Mouse (Mus musculus) heart, embryonic 14.5 days (tissue): ENCODE data around the gene Rpl13a. TPM values are rescaled to one million over a fixed set of nuclear protein-coding genes. Genes with fewer than 3 reads are reported as not detected.

ENCODE experiments used
- ATAC-seq: fragments of 200-750 bp; cut with Nextera tagmentation; 2 replicates; pipeline ENCODE4 v1.8.0; 2017; ENCODE audit warnings: low read depth, moderate TSS enrichment; ENCODE audit not compliant: insufficient number of reproducible peaks, insufficient read depth, low FRiP score
- H3K27ac ChIP-seq, 2 experiments: fragments of 200-500 bp in 1 of 2; fragments of 300-500 bp in 1 of 2; sonication (generic) in 1 of 2; replicated peaks in 1 of 2; 2 replicates each; pipeline ENCODE4 v1.5.1; 2012 to 2014; ENCODE audit warnings: low read depth in 2 of 2, low read length in 2 of 2, control low read depth in 1 of 2, mild to moderate bottlenecking in 1 of 2, mixed read lengths in 1 of 2; ENCODE audit not compliant: control insufficient read depth in 1 of 2, insufficient read depth in 1 of 2
- H3K27me3 ChIP-seq: fragments of 300-500 bp; sonication (generic); 2 replicates; pipeline ENCODE4 v1.6.1; 2014; ENCODE audit warnings: mild to moderate bottlenecking, low read length, control low read depth; ENCODE audit not compliant: control insufficient read depth, insufficient read depth
- H3K36me3 ChIP-seq: fragments of 300-500 bp; sonication (generic); 2 replicates; pipeline ENCODE4 v1.6.1; 2014; ENCODE audit warnings: mild to moderate bottlenecking, control low read depth, low read length, mixed read lengths; ENCODE audit not compliant: control insufficient read depth, insufficient read depth
- H3K4me1 ChIP-seq, 2 experiments: fragments of 200-500 bp in 1 of 2; fragments of 300-500 bp in 1 of 2; sonication (generic) in 1 of 2; 2 replicates each; pipeline ENCODE4 v1.6.1; 2012 to 2014; ENCODE audit warnings: low read length in 2 of 2, control low read depth in 1 of 2, mixed read lengths in 1 of 2; ENCODE audit not compliant: control insufficient read depth in 2 of 2, insufficient read depth in 2 of 2
- H3K4me2 ChIP-seq: fragments of 300-500 bp; sonication (generic); 2 replicates; pipeline ENCODE4 v1.6.1; 2014; ENCODE audit warnings: mild to moderate bottlenecking, low read length
- H3K4me3 ChIP-seq, 2 experiments: fragments of 200-500 bp in 1 of 2; fragments of 300-500 bp in 1 of 2; sonication (generic) in 1 of 2; 2 replicates each; pipeline ENCODE4 v1.5.1; 2012 to 2014; ENCODE audit warnings: low read length in 2 of 2, mild to moderate bottlenecking in 2 of 2, control low read depth in 1 of 2, low read depth in 1 of 2, moderate library complexity in 1 of 2; ENCODE audit not compliant: control insufficient read depth in 1 of 2, insufficient read depth in 1 of 2
- H3K9ac ChIP-seq: fragments of 300-500 bp; sonication (generic); 2 replicates; pipeline ENCODE4 v1.6.1; 2014; ENCODE audit warnings: mild to moderate bottlenecking, low read length
- H3K9me3 ChIP-seq: fragments of 300-500 bp; sonication (generic); 2 replicates; pipeline ENCODE4 v1.6.1; 2016; ENCODE audit warnings: low read length, control low read depth; ENCODE audit not compliant: control insufficient read depth
- WGBS: fragments of 180-500 bp; shearing (Covaris S2); extraction: QIAGEN DNeasy Blood & Tissue Kit; methylation state at CpG from one replicate; pipeline ENCODE4 v1.1.7; 2014; 5-methylcytosine and 5-hydroxymethylcytosine counted together
- polyA plus RNA-seq: library from polyadenylated mRNA; unstranded; fragments of >200 nt; fragmentation: Nextera tagmentation; extraction: Ambion mirVana; gene quantifications from 2 replicates; pipeline ENCODE4 v1.2.1, GENCODE M21; 2014

Rpl13a gene
- polyA plus RNA-seq, 1 experiment from 2014 or later, result 918 TPM

- Histone ChIP-seq H3K36me3 (no peaks in the 10 kb centered on the region), H3K4me1 (peaks cover 4 to 6% of the 10 kb centered on the region in 2 experiments; a peak in 3 of 4 replicates), H3K27me3 (peaks cover 73% of the 10 kb centered on the region), H3K4me2 (no peak overlapping the region), H3K9me3 (peaks cover 44% of the 10 kb centered on the region), H3K27ac (no peak overlapping the region), H3K4me3 (no peak overlapping the region), H3K9ac (no peak overlapping the region)
- ATAC-seq, result no peak
- WGBS, result 90% methylated on average over 3 of the region's 3 CpGs
These were observed 40.9 kb upstream of the Rpl13a start for GRCm38 (mm10) chr7:45169495-45169894.

GRCm38 (mm10) chr7:45168656-45169055, 40.1 kb upstream of the Rpl13a start:
- H3K27ac ChIP-seq, result no peak overlapping the region
- H3K9ac ChIP-seq, result no peak overlapping the region
- no peak for ATAC-seq
- no peak overlapping the region for H3K4me3 ChIP-seq
- peaks cover 4 to 6% of the 10 kb centered on the region in 2 experiments; a peak in 3 of 4 replicates for H3K4me1 ChIP-seq
- 6% methylated on average over 24 of the region's 24 CpGs for WGBS
- peaks cover 44% of the 10 kb centered on the region for H3K9me3 ChIP-seq
- H3K36me3 ChIP-seq, result no peaks in the 10 kb centered on the region
- H3K27me3 ChIP-seq, result peaks cover 73% of the 10 kb centered on the region
- H3K4me2 ChIP-seq, result no peak overlapping the region

- no peak overlapping the region for H3K9ac ChIP-seq
- H3K27me3 ChIP-seq, result peaks cover 78% of the 10 kb centered on the region
- no peak overlapping the region for H3K4me3 ChIP-seq
- peaks cover 4 to 6% of the 10 kb centered on the region in 2 experiments; a peak in 3 of 4 replicates for H3K4me1 ChIP-seq
- no peaks in the 10 kb centered on the region for H3K36me3 ChIP-seq
- H3K27ac ChIP-seq, result no peak overlapping the region
- no peak for ATAC-seq
- H3K4me2 ChIP-seq, result no peak overlapping the region
- H3K9me3 ChIP-seq, result peaks cover 43% of the 10 kb centered on the region
- 3% methylated on average over 19 of the region's 19 CpGs for WGBS
These were observed 39.3 kb upstream of the Rpl13a start for GRCm38 (mm10) chr7:45167761-45168445.

GRCm38 (mm10) chr7:45166950-45167401, 38.4 kb upstream of the Rpl13a start:
- no peak for ATAC-seq
- Histone ChIP-seq H3K27ac (no peak overlapping the region), H3K9me3 (peaks cover 35% of the 10 kb centered on the region), H3K4me3 (no peak overlapping the region), H3K27me3 (peaks cover 80% of the 10 kb centered on the region), H3K36me3 (no peaks in the 10 kb centered on the region), H3K9ac (no peak overlapping the region), H3K4me1 (peaks cover 6 to 10% of the 10 kb centered on the region in 2 experiments; a peak in 3 of 4 replicates), H3K4me2 (no peak overlapping the region)
- WGBS, result 18% methylated on average over 10 of the region's 10 CpGs

- H3K9me3 ChIP-seq, result peaks cover 23% of the 10 kb centered on the region
- no peak overlapping the region for H3K4me3 ChIP-seq
- no peak overlapping the region for H3K9ac ChIP-seq
- no peak overlapping the region for H3K27ac ChIP-seq
- H3K4me1 ChIP-seq, result peaks cover 6 to 10% of the 10 kb centered on the region in 2 experiments; a peak in 3 of 4 replicates
- 52% methylated on average over 11 of the region's 11 CpGs for WGBS
- no peak overlapping the region for H3K4me2 ChIP-seq
- no peak for ATAC-seq
- peaks cover 76% of the 10 kb centered on the region for H3K27me3 ChIP-seq
- H3K36me3 ChIP-seq, result peaks cover 4% of the 10 kb centered on the region; the same call in 1 of the 2 replicates
These were observed 37.1 kb upstream of the Rpl13a start for GRCm38 (mm10) chr7:45165701-45166100.

- Histone ChIP-seq H3K4me1 (peaks cover 6 to 10% of the 10 kb centered on the region in 2 experiments; a peak in 3 of 4 replicates), H3K9me3 (peaks cover 14% of the 10 kb centered on the region), H3K4me3 (no peak overlapping the region; a peak in 1 of 4 replicates), H3K9ac (no peak overlapping the region), H3K27me3 (peaks cover 74% of the 10 kb centered on the region), H3K27ac (no peak overlapping the region), H3K36me3 (peaks cover 12% of the 10 kb centered on the region), H3K4me2 (no peak overlapping the region)
- ATAC-seq, result no peak
- 41% methylated on average over 5 of the region's 5 CpGs for WGBS
These were observed 36.3 kb upstream of the Rpl13a start for GRCm38 (mm10) chr7:45164833-45165232.

- 4% methylated on average over 32 of the region's 41 CpGs for WGBS
- peaks cover 5% of the 10 kb centered on the region for H3K9me3 ChIP-seq
- peak within 1 kb of the TSS; percentile 42; the same call in 1 of the 2 replicates for H3K9ac ChIP-seq
- H3K36me3 ChIP-seq, result peaks cover 20% of the 10 kb centered on the region
- no peak within 1 kb of the TSS for H3K27ac ChIP-seq
- peak within 1 kb of the TSS; percentile 62 for H3K4me2 ChIP-seq
- peaks cover 6 to 10% of the 10 kb centered on the region in 2 experiments; a peak in 3 of 4 replicates for H3K4me1 ChIP-seq
- peak within 1 kb of the TSS; percentile 31 to 35 for H3K4me3 ChIP-seq
- H3K27me3 ChIP-seq, result peaks cover 66% of the 10 kb centered on the region
- ATAC-seq, result no peak
These were observed 35.4 kb upstream of the Rpl13a start, which contains the start of gene Slc17a7 for GRCm38 (mm10) chr7:45163735-45164490. Gene Slc17a7, plus strand, starts transcription at chr7:45163949.
